Comparison of ENCODE assay signal across 18 mouse cellular contexts in genomic region chr19:6407816-6408510, GRCm38 (mm10). TPM values are rescaled to one million over a fixed set of nuclear protein-coding genes. Genes with fewer than 3 reads are reported as not detected.
A peak's percentile ranks its signal among the peaks of the same experiment; 100 is the strongest.
DNase-seq lines count a peak whose midpoint lies in the region; ATAC-seq and TF ChIP-seq lines count a peak whose summit lies in the region.
"Had no signal": no experiment of that assay in that cellular context is flagged by ENCODE, and none has a peak within 500 bp of the region (broad histone marks: within the 10 kb centered on the region; RNA-seq: fewer than 3 reads in every experiment).

No protein-coding gene starts in this region.

- no peaks in the 10 kb centered on the region for H3K9me3 ChIP-seq in liver, embryonic 11.5 days (ENCODE audit: control insufficient read depth, low read length)
- H3K9me3 ChIP-seq in E14TG2a.4 (ENCODE audit: low read length) (no peaks in the 10 kb centered on the region), ES-E14 (ENCODE audit: control insufficient read depth, insufficient read depth, low read depth, low read length) (no peaks in the 10 kb centered on the region)
- no peaks in the 10 kb centered on the region for H3K9me3 ChIP-seq in embryonic facial prominence, embryonic 13.5 days
- H3K9me3 ChIP-seq: forebrain, embryonic 15.5 days; G1E; heart, embryonic 15.5 days; hindbrain, embryonic 15.5 days had no signal

- no peak overlapping the region for H3K4me2 ChIP-seq in liver, embryonic 11.5 days
- no peak overlapping the region for H3K4me2 ChIP-seq in embryonic facial prominence, embryonic 13.5 days
- H3K4me2 ChIP-seq: forebrain, embryonic 15.5 days; heart, embryonic 11.5 days; heart, embryonic 15.5 days; hindbrain, embryonic 15.5 days had no signal

- H3K27ac ChIP-seq in liver, adult 2 months (replicated peaks; ENCODE audit: insufficient read depth, low read depth, low read length): no peak overlapping the region
- H3K27ac ChIP-seq in liver, embryonic 11.5 days (ENCODE audit: low read depth, low read length): no peak overlapping the region
- peak overlapping the region; percentile 73; the same call in 1 of the 2 replicates for H3K27ac ChIP-seq in ES-E14 (ENCODE audit: insufficient read depth, low read depth, low read length, poor library complexity, severe bottlenecking)
- no peak overlapping the region for H3K27ac ChIP-seq in embryonic facial prominence, embryonic 13.5 days
- H3K27ac ChIP-seq: forebrain, embryonic 15.5 days; heart, embryonic 15.5 days; hindbrain, embryonic 15.5 days had no signal

- H3K27me3 ChIP-seq in liver, adult 2 months (ENCODE audit: control insufficient read depth, insufficient read depth, low read length): no peaks in the 10 kb centered on the region
- no peaks in the 10 kb centered on the region; the same call in 1 of the 2 replicates for H3K27me3 ChIP-seq in liver, embryonic 11.5 days (replicated peaks; ENCODE audit: control insufficient read depth, insufficient read depth, low read length)
- H3K27me3 ChIP-seq in E14TG2a.4 (ENCODE audit: insufficient read depth, low read length): peaks cover 19% of the 10 kb centered on the region
- peaks cover 10% of the 10 kb centered on the region for H3K27me3 ChIP-seq in embryonic facial prominence, embryonic 13.5 days
- H3K27me3 ChIP-seq: forebrain, embryonic 15.5 days had no signal

- no peaks in the 10 kb centered on the region for H3K36me3 ChIP-seq in liver, adult 2 months (ENCODE audit: control insufficient read depth, insufficient read depth, low read length)
- H3K36me3 ChIP-seq in liver, embryonic 11.5 days (ENCODE audit: control insufficient read depth, insufficient read depth, low read length): no peaks in the 10 kb centered on the region; the same call in 1 of the 2 replicates
- H3K36me3 ChIP-seq in E14TG2a.4 (ENCODE audit: insufficient read depth, low read length) (peaks cover 48% of the 10 kb centered on the region), ES-E14 (ENCODE audit: control insufficient read depth, insufficient read depth, low read length, poor library complexity, severe bottlenecking) (0 out of 2 replicates have a peak, but pooled peaks cover 3% of the 10 kb centered on the region)
- H3K36me3 ChIP-seq in embryonic facial prominence, embryonic 13.5 days: no peaks in the 10 kb centered on the region
- H3K36me3 ChIP-seq: forebrain, embryonic 15.5 days; G1E; heart, embryonic 15.5 days had no signal

- peaks cover 6% of the 10 kb centered on the region; the same call in 1 of the 2 replicates for H3K4me1 ChIP-seq in liver, adult 2 months (ENCODE audit: control insufficient read depth, insufficient read depth, low read length)
- peaks cover 11% of the 10 kb centered on the region for H3K4me1 ChIP-seq in liver, embryonic 11.5 days (replicated peaks; ENCODE audit: control insufficient read depth, insufficient read depth, low read length)
- H3K4me1 ChIP-seq in E14TG2a.4 (replicated peaks; ENCODE audit: low read depth, low read length) (peaks cover 100% of the 10 kb centered on the region), ES-E14 (ENCODE audit: control insufficient read depth in 2 of 2, insufficient read depth in 2 of 2, low read length in 2 of 2, poor library complexity in 1 of 2) (peaks cover 4 to 46% of the 10 kb centered on the region in 2 experiments)
- H3K4me1 ChIP-seq in embryonic facial prominence, embryonic 13.5 days: peaks cover 10% of the 10 kb centered on the region; the same call in 1 of the 2 replicates
- H3K4me1 ChIP-seq: heart, embryonic 15.5 days; hindbrain, embryonic 15.5 days had no signal

- 50% methylated on average over 16 of the region's 16 CpGs for WGBS in liver, adult 2 months
- 72% methylated on average over 16 of the region's 16 CpGs for whole genome bisulfite sequencing in liver, embryonic 11.5 days
- WGBS in embryonic facial prominence, embryonic 13.5 days: 41% methylated on average over 16 of the region's 16 CpGs

- peak; percentile 77 for DNase-seq in liver, adult 2 months (ENCODE audit: extremely low read depth, low read depth, low spot score)
- no peak for DNase-seq in liver, embryonic 11.5 days (ENCODE audit: low spot score)
- no peak for DNase-seq in ES-E14 (ENCODE audit: low read depth, low spot score)
- no peak for DNase-seq in lung, postnatal 36 days
- DNase-seq in right cerebral cortex, adult 2 months (ENCODE audit: low spot score in 2 of 2): no peak
- DNase-seq: adrenal gland, postnatal 14 days; cerebellum, adult 18-20 months; heart, postnatal 14 days had no signal

- no peak for TF ChIP-seq CTCF in liver, adult 2 months (IDR thresholded peaks at IDR 0.05; ENCODE audit: low read depth, low read length)
- no peak for TF ChIP-seq CTCF in E14TG2a.4 (conservative IDR thresholded peaks at IDR 0.05; ENCODE audit: low read length)

- TF ChIP-seq POLR2A in liver, adult 2 months (IDR thresholded peaks at IDR 0.05; ENCODE audit: extremely low read depth, insufficient read depth, low read length): no peak

- in situ Hi-C loops in ES-E14 (cut with MboI; ENCODE audit: low sequenced_read_pairs in 2 of 2, unreplicated experiment in 2 of 2): no loop called here

- no peak overlapping the region for H3K9ac ChIP-seq in liver, adult 2 months (ENCODE audit: low read depth, low read length)
- no peak overlapping the region for H3K9ac ChIP-seq in liver, embryonic 11.5 days (ENCODE audit: low read depth, low read length)
- peak overlapping the region; percentile 42; the same call in 1 of the 2 replicates for H3K9ac ChIP-seq in ES-E14 (ENCODE audit: insufficient read depth, low read depth, low read length, poor library complexity, severe bottlenecking)
- peak overlapping the region; percentile 27; the same call in 1 of the 2 replicates for H3K9ac ChIP-seq in embryonic facial prominence, embryonic 13.5 days
- H3K9ac ChIP-seq: forebrain, embryonic 15.5 days; heart, embryonic 15.5 days; hindbrain, embryonic 15.5 days had no signal

- no peak for ATAC-seq in liver, embryonic 11.5 days (replicated peaks; ENCODE audit: low FRiP score)
- no peak for ATAC-seq in embryonic facial prominence, embryonic 13.5 days (ENCODE audit: insufficient number of reproducible peaks, insufficient read depth, low FRiP score, low TSS enrichment, low read depth)
- ATAC-seq: activated CD4-positive, CD25-positive, alpha-beta regulatory T cell, adult 4 months; CD4-positive, CD25-positive, alpha-beta regulatory T cell, adult 4 months; forebrain, embryonic 15.5 days; intestine, embryonic 16.5 days had no signal

- no peaks in the 10 kb centered on the region for H3K79me2 ChIP-seq in liver, adult 2 months (ENCODE audit: control insufficient read depth, insufficient read depth, low read length)

- no peak overlapping the region for H3K4me3 ChIP-seq in liver, adult 2 months (ENCODE audit: insufficient read depth, low read depth, low read length)
- no peak overlapping the region for H3K4me3 ChIP-seq in liver, embryonic 11.5 days (ENCODE audit: low read depth, low read length)
- H3K4me3 ChIP-seq in E14TG2a.4 (replicated peaks; ENCODE audit: low read length) (peak overlapping the region; percentile 72), ES-E14 (ENCODE audit: insufficient read depth in 1 of 2, low read depth in 1 of 2, low read length in 2 of 2, poor library complexity in 1 of 2, severe bottlenecking in 1 of 2) (peak overlapping the region; percentile 45 to 54)
- no peak overlapping the region for H3K4me3 ChIP-seq in embryonic facial prominence, embryonic 13.5 days
- H3K4me3 ChIP-seq: forebrain, embryonic 15.5 days; heart, embryonic 15.5 days; hindbrain, embryonic 15.5 days had no signal

TF ChIP-seq in ES-E14, 5 proteins besides CTCF, POLR2A, EP300 and RAD21:
- TF ChIP-seq CHD2 (IDR thresholded peaks at IDR 0.05; ENCODE audit: low read depth, low read length) (no peak), ZNF384 (IDR thresholded peaks at IDR 0.05; ENCODE audit: low read depth, low read length) (no peak), ZC3H11A (IDR thresholded peaks at IDR 0.05; ENCODE audit: borderline replicate concordance, low read depth, low read length) (no peak), MAFK (IDR thresholded peaks at IDR 0.05; ENCODE audit: insufficient read depth, low read depth, low read length) (no peak), HCFC1 (IDR thresholded peaks at IDR 0.05; ENCODE audit: borderline replicate concordance, insufficient read depth, low read length) (no peak)

RNA-seq across cellular contexts. Expression of gene Rasgrp2, which starts 8.8 kb away (rescaled TPM):
- total RNA-seq in liver, adult 2 months (2014; rRNA removed): 19.9 and 23.4 TPM in 2 replicates
- 36.5 and 39.5 TPM in 2 replicates for polyA plus RNA-seq in liver, adult 2 months (2012; rRNA removed)
- 97.6 and 105 TPM in 2 replicates for polyA plus RNA-seq in liver, embryonic 11.5 days (2014; fragmentation: Nextera tagmentation; extraction: Ambion mirVana)
- 81.7 and 139 TPM in 2 replicates for total RNA-seq in ES-E14 (2012; rRNA removed)
- polyA plus RNA-seq in embryonic facial prominence, embryonic 13.5 days (2015; fragmentation: Nextera tagmentation; extraction: Ambion mirVana): 32.0 and 36.1 TPM in 2 replicates

RNA-seq across cellular contexts. Expression of gene Nrxn2, which starts 10.6 kb away (rescaled TPM):
- 0.28 and 1.1 TPM in 2 replicates for total RNA-seq in liver, adult 2 months (2014; rRNA removed)
- polyA plus RNA-seq in liver, adult 2 months (2012; rRNA removed): 1.2 and 2.4 TPM in 2 replicates
- polyA plus RNA-seq in liver, embryonic 11.5 days (2014; fragmentation: Nextera tagmentation; extraction: Ambion mirVana): 1.1 and 1.6 TPM in 2 replicates
- total RNA-seq in ES-E14 (2012; rRNA removed): 9.5 and 17.1 TPM in 2 replicates
- polyA plus RNA-seq in embryonic facial prominence, embryonic 13.5 days (2015; fragmentation: Nextera tagmentation; extraction: Ambion mirVana): 2.0 and 2.1 TPM in 2 replicates
- polyA plus RNA-seq: CD4-positive, CD25-positive, alpha-beta regulatory T cell, adult 4 months had no signal

RNA-seq across cellular contexts. Expression of gene Pygm, which starts 23.8 kb away (rescaled TPM):
- total RNA-seq in liver, adult 2 months (2014; rRNA removed): 0.94 and 1.6 TPM in 2 replicates
- 1.1 and 2.3 TPM in 2 replicates for polyA plus RNA-seq in liver, adult 2 months (2012; rRNA removed)
- polyA plus RNA-seq in liver, embryonic 11.5 days (2014; fragmentation: Nextera tagmentation; extraction: Ambion mirVana): 1.4 and 4.3 TPM in 2 replicates
- 3.7 and 4.6 TPM in 2 replicates for total RNA-seq in ES-E14 (2012; rRNA removed)
- polyA plus RNA-seq in embryonic facial prominence, embryonic 13.5 days (2015; fragmentation: Nextera tagmentation; extraction: Ambion mirVana): 3.7 and 5.4 TPM in 2 replicates

RNA-seq across cellular contexts. Expression of gene Sf1, which starts 44.5 kb away (rescaled TPM):
- total RNA-seq in liver, adult 2 months (2014; rRNA removed): 28.5 and 34.8 TPM in 2 replicates
- polyA plus RNA-seq in liver, adult 2 months (2012; rRNA removed): 45.7 and 62.8 TPM in 2 replicates
- polyA plus RNA-seq in liver, embryonic 11.5 days (2014; fragmentation: Nextera tagmentation; extraction: Ambion mirVana): 194 and 203 TPM in 2 replicates
- total RNA-seq in ES-E14 (2012; rRNA removed): 150 and 164 TPM in 2 replicates
- polyA plus RNA-seq in embryonic facial prominence, embryonic 13.5 days (2015; fragmentation: Nextera tagmentation; extraction: Ambion mirVana): 137 and 151 TPM in 2 replicates

Comparison
In these comparisons a context has a peak if more than half of its experiments do, and no peak if none do; other contexts are left out.
1. H3K4me3 ChIP-seq: peak in E14TG2a.4 (single experiment) and ES-E14 (2 of 2); none in liver, adult 2 months (single experiment), liver, embryonic 11.5 days (single experiment) and embryonic facial prominence, embryonic 13.5 days (single experiment).
2. H3K9ac ChIP-seq: peak in ES-E14 (single experiment) and embryonic facial prominence, embryonic 13.5 days (single experiment); none in liver, adult 2 months (single experiment) and liver, embryonic 11.5 days (single experiment).